Mouse (Mus musculus): ENCODE results near the gene Bcl6.

The Bcl6 gene

GRCm38 (mm10) chr16:23990161-23990970 lies 1.7 kb upstream of the Bcl6 start:
- DNase-seq (ENCODE audit: low read depth, low spot score): peak; percentile 27

GRCm38 (mm10) chr16:23989209-23990160 lies 833 bp upstream of the Bcl6 start:
- DNase-seq (ENCODE audit: low read depth, low spot score): peak; percentile 69

- DNase-seq (ENCODE audit: low read depth, low spot score): no peak
Observed at GRCm38 (mm10) chr16:23988157-23988465, 541 bp downstream of the Bcl6 start.

GRCm38 (mm10) chr16:23987341-23988156 lies 1.1 kb downstream of the Bcl6 start:
- DNase-seq (ENCODE audit: low read depth, low spot score): peak; percentile 77

- peak; percentile 74 for DNase-seq (ENCODE audit: low read depth, low spot score)
Observed at GRCm38 (mm10) chr16:23986871-23987270, 1.8 kb downstream of the Bcl6 start.

GRCm38 (mm10) chr16:23986176-23986575 lies 2.5 kb downstream of the Bcl6 start:
- DNase-seq (ENCODE audit: low read depth, low spot score): peak; percentile 71

- DNase-seq (ENCODE audit: low read depth, low spot score): peak; percentile 86
Observed at GRCm38 (mm10) chr16:23985467-23985861, 3.2 kb downstream of the Bcl6 start.

- peak; percentile 76 for DNase-seq (ENCODE audit: low read depth, low spot score)
Observed at GRCm38 (mm10) chr16:23984760-23985466, 3.7 kb downstream of the Bcl6 start.

- peak; percentile 97 for DNase-seq (ENCODE audit: low read depth, low spot score)
Observed at GRCm38 (mm10) chr16:23984183-23984582, 4.5 kb downstream of the Bcl6 start.

GRCm38 (mm10) chr16:23982891-23983588 lies 5.6 kb downstream of the Bcl6 start:
- DNase-seq (ENCODE audit: low read depth, low spot score): peak; percentile 25

- DNase-seq (ENCODE audit: low read depth, low spot score): peak; percentile 85
Observed at GRCm38 (mm10) chr16:23981925-23982851, 6.5 kb downstream of the Bcl6 start.

GRCm38 (mm10) chr16:23980991-23981720 lies 7.5 kb downstream of the Bcl6 start:
- no peak for DNase-seq (ENCODE audit: low read depth, low spot score)

- no peak for DNase-seq (ENCODE audit: low read depth, low spot score)
Observed at GRCm38 (mm10) chr16:23980201-23980870, 8.3 kb downstream of the Bcl6 start.

GRCm38 (mm10) chr16:23979446-23979845 lies 9.2 kb downstream of the Bcl6 start:
- DNase-seq (ENCODE audit: low read depth, low spot score): no peak

GRCm38 (mm10) chr16:23978495-23978894 lies 10.2 kb downstream of the Bcl6 start:
- DNase-seq (ENCODE audit: low read depth, low spot score): no peak

GRCm38 (mm10) chr16:23977732-23978131 lies 10.9 kb downstream of the Bcl6 start:
- DNase-seq (ENCODE audit: low read depth, low spot score): no peak

GRCm38 (mm10) chr16:23976196-23976595 lies 12.5 kb downstream of the Bcl6 start:
- DNase-seq (ENCODE audit: low read depth, low spot score): no peak
